Mouse (Mus musculus): ENCODE measurements around the gene Ensa. TPM values are rescaled to one million over a fixed set of nuclear protein-coding genes. Genes with fewer than 3 reads are reported as not detected.
A peak's percentile ranks its signal among the peaks of the same experiment; 100 is the strongest.

Ensa gene
- total RNA-seq (2014; rRNA removed; ENCODE audit: low replicate concordance) (43.3 and 49.6 TPM in 2 replicates), polyA plus RNA-seq (2015; fragmentation: Nextera tagmentation; extraction: Ambion mirVana) (38.5 and 40.6 TPM in 2 replicates)

DNA sequence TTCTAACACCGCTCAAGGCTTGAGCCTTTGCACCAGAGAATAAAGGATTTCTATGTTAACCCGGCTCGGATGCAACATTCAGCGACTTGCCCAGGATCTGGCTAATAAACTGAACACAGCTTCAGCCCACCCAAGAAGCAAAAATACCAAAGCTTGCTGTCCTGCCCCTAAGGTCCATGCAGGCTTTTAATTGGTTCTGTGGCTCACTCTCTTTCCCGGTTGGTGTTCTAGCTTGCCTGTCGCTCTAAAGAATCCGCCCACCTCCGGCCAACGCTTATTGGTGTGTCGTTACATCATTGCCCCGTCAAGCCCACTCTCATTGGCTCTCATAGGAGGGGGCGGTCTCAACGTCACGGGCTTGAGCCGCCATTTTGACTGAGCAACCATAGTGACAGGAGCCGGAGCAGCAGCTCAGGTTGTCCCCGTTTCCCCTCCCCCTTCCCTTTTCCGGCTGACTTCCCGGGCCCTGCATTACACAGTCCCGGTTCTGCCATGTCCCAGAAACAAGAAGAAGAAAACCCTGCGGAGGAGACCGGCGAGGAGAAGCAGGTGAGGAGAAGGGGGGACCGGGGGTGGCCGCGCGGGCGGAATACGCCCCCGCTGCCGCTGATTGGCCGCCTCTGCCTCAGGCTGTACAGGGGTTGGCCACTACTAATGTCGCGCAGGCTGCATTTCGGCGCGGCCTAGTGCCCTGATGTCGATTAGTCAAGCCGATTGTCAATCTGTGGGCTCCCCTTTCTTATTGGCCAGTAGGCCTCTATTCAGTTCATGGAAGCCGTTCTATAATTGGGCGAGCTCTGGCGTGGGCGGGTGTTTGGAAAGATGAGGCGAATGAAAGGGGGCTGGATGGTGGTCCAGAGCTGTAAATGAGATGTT is at the start of gene Ensa:
Gene Ensa, plus strand, starts transcription at position 366 of the 876 bp plus-strand sequence.
- peak within 1 kb of the TSS; percentile 78 for H3K4me3 ChIP-seq (ENCODE audit: low read depth, low read length)

GRCm38 (mm10) chr3:95587754-95588603 is 36.8 kb upstream of the Ensa start:
- Histone ChIP-seq H3K27me3 (ENCODE audit: control insufficient read depth, insufficient read depth, low read length) (no peaks in the 10 kb centered on the region), H3K9me3 (replicated peaks; ENCODE audit: control insufficient read depth, low read length) (no peaks in the 10 kb centered on the region), H3K4me1 (ENCODE audit: control insufficient read depth, insufficient read depth) (0 out of 2 replicates have a peak, but pooled peaks cover 8% of the 10 kb centered on the region), H3K9ac (replicated peaks; ENCODE audit: low read depth, low read length) (no peak overlapping the region), H3K36me3 (replicated peaks; ENCODE audit: control insufficient read depth, insufficient read depth, low read length) (peaks cover 9% of the 10 kb centered on the region), H3K4me3 (ENCODE audit: low read depth, low read length) (peak overlapping the region; percentile 72), H3K4me2 (ENCODE audit: low read depth, low read length) (peak overlapping the region; percentile 65), H3K27ac (ENCODE audit: low read depth) (peak overlapping the region; percentile 68)
- TF ChIP-seq EP300 (IDR thresholded peaks at IDR 0.05; ENCODE audit: low read depth) (no peak), CTCF (IDR thresholded peaks at IDR 0.05; ENCODE audit: low read depth) (no peak)
- WGBS, result 46% methylated on average over 8 of the region's 8 CpGs
- no peak; the same call in 1 of the 2 replicates for ATAC-seq (ENCODE audit: insufficient read depth, low read depth)
- DNase-seq (ENCODE audit: low spot score), result no peak

More for the DNA sequence above, at the start of gene Ensa:
- H3K27ac ChIP-seq (ENCODE audit: low read depth), result peak within 1 kb of the TSS; percentile 85
- under 1% methylated on average over 44 of the region's 44 CpGs for WGBS
- peak within 1 kb of the TSS; percentile 61 for H3K9ac ChIP-seq (replicated peaks; ENCODE audit: low read depth, low read length)
- peaks cover 10% of the 10 kb centered on the region for H3K4me1 ChIP-seq (ENCODE audit: control insufficient read depth, insufficient read depth)
- peak within 1 kb of the TSS; percentile 80 for H3K4me2 ChIP-seq (ENCODE audit: low read depth, low read length)
- peak; percentile 100 for DNase-seq (ENCODE audit: low spot score)
- no peaks in the 10 kb centered on the region for H3K27me3 ChIP-seq (ENCODE audit: control insufficient read depth, insufficient read depth, low read length)
- TF ChIP-seq EP300 (IDR thresholded peaks at IDR 0.05; ENCODE audit: low read depth), result peak; percentile 92
- TF ChIP-seq CTCF (IDR thresholded peaks at IDR 0.05; ENCODE audit: low read depth), result no peak
- H3K36me3 ChIP-seq (replicated peaks; ENCODE audit: control insufficient read depth, insufficient read depth, low read length), result peaks cover 40% of the 10 kb centered on the region
- ATAC-seq (ENCODE audit: insufficient read depth, low read depth), result peak; percentile 98
- no peaks in the 10 kb centered on the region for H3K9me3 ChIP-seq (replicated peaks; ENCODE audit: control insufficient read depth, low read length)

DNA sequence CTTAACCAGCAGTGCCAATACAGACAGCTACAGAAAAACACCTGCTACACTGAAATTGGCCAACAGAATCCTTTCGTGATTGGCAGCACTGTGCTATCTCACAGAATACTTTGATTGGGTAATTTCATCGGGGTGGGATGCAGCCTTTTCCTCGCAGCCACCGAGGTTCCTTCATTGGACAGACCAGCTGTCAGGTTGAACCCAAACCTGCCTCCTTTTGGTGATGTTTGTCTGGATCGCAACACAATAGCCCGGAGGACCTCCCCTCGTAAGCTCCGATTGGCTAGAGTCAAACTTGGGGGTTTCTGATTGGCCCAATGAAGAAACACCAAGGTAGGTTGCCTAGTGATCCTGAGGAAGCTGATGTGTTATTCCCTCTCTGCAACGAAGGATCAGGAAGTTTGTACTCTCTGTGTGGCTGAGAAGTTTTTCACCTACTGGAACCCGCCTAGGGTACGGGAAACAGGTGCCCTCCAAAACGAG is 36.1 kb upstream of the Ensa start, which contains the start of gene Golph3l:
Gene Golph3l, plus strand, starts transcription at position 331 of the 483 bp plus-strand sequence.
- Histone ChIP-seq H3K27ac (ENCODE audit: low read depth) (peak within 1 kb of the TSS; percentile 68), H3K27me3 (ENCODE audit: control insufficient read depth, insufficient read depth, low read length) (no peaks in the 10 kb centered on the region), H3K9me3 (replicated peaks; ENCODE audit: control insufficient read depth, low read length) (no peaks in the 10 kb centered on the region), H3K9ac (replicated peaks; ENCODE audit: low read depth, low read length) (peak within 1 kb of the TSS; percentile 67), H3K4me3 (ENCODE audit: low read depth, low read length) (peak within 1 kb of the TSS; percentile 72), H3K4me1 (ENCODE audit: control insufficient read depth, insufficient read depth) (0 out of 2 replicates have a peak, but pooled peaks cover 8% of the 10 kb centered on the region), H3K36me3 (replicated peaks; ENCODE audit: control insufficient read depth, insufficient read depth, low read length) (peaks cover 16% of the 10 kb centered on the region), H3K4me2 (ENCODE audit: low read depth, low read length) (peak within 1 kb of the TSS; percentile 70)
- TF ChIP-seq CTCF (IDR thresholded peaks at IDR 0.05; ENCODE audit: low read depth), result no peak
- peak; percentile 52; the same call in 1 of the 2 replicates for TF ChIP-seq EP300 (IDR thresholded peaks at IDR 0.05; ENCODE audit: low read depth)
- ATAC-seq (ENCODE audit: insufficient read depth, low read depth) (peak; percentile 100), DNase-seq (ENCODE audit: low spot score) (peak; percentile 98)
- under 1% methylated on average over 12 of the region's 12 CpGs for WGBS

- H3K4me3 ChIP-seq (ENCODE audit: low read depth, low read length), result no peak overlapping the region
- ATAC-seq (ENCODE audit: insufficient read depth, low read depth) (no peak), DNase-seq (ENCODE audit: low spot score) (no peak)
- TF ChIP-seq CTCF (IDR thresholded peaks at IDR 0.05; ENCODE audit: low read depth), result no peak
- no peaks in the 10 kb centered on the region for H3K9me3 ChIP-seq (replicated peaks; ENCODE audit: control insufficient read depth, low read length)
- no peaks in the 10 kb centered on the region for H3K4me1 ChIP-seq (ENCODE audit: control insufficient read depth, insufficient read depth)
- H3K27me3 ChIP-seq (ENCODE audit: control insufficient read depth, insufficient read depth, low read length), result no peaks in the 10 kb centered on the region
- peaks cover 23% of the 10 kb centered on the region for H3K36me3 ChIP-seq (replicated peaks; ENCODE audit: control insufficient read depth, insufficient read depth, low read length)
- H3K27ac ChIP-seq (ENCODE audit: low read depth), result no peak overlapping the region
- no peak overlapping the region for H3K9ac ChIP-seq (replicated peaks; ENCODE audit: low read depth, low read length)
- no peak overlapping the region for H3K4me2 ChIP-seq (ENCODE audit: low read depth, low read length)
These were observed 26.1 kb upstream of the Ensa start for GRCm38 (mm10) chr3:95598734-95599133.

GRCm38 (mm10) chr3:95601287-95601686 is 23.5 kb upstream of the Ensa start:
- H3K27me3 ChIP-seq (ENCODE audit: control insufficient read depth, insufficient read depth, low read length), result no peaks in the 10 kb centered on the region
- H3K4me2 ChIP-seq (ENCODE audit: low read depth, low read length), result no peak overlapping the region
- H3K27ac ChIP-seq (ENCODE audit: low read depth), result no peak overlapping the region
- no peaks in the 10 kb centered on the region for H3K9me3 ChIP-seq (replicated peaks; ENCODE audit: control insufficient read depth, low read length)
- TF ChIP-seq CTCF (IDR thresholded peaks at IDR 0.05; ENCODE audit: low read depth) (no peak), EP300 (IDR thresholded peaks at IDR 0.05; ENCODE audit: low read depth) (no peak)
- no peak overlapping the region for H3K4me3 ChIP-seq (ENCODE audit: low read depth, low read length)
- no peaks in the 10 kb centered on the region for H3K4me1 ChIP-seq (ENCODE audit: control insufficient read depth, insufficient read depth)
- no peak for DNase-seq (ENCODE audit: low spot score)
- peaks cover 1% of the 10 kb centered on the region; the same call in 1 of the 2 replicates for H3K36me3 ChIP-seq (replicated peaks; ENCODE audit: control insufficient read depth, insufficient read depth, low read length)
- H3K9ac ChIP-seq (replicated peaks; ENCODE audit: low read depth, low read length), result no peak overlapping the region
- no peak for ATAC-seq (ENCODE audit: insufficient read depth, low read depth)
- WGBS, result 89% methylated on average over 3 of the region's 3 CpGs

Data from heart, postnatal 0 days (tissue).